ENCODE assay signal across 8 mouse cellular contexts in genomic region chr2:117342090-117342546, GRCm38 (mm10). TPM values are rescaled to one million over a fixed set of nuclear protein-coding genes. Genes with fewer than 3 reads are reported as not detected.
DNase-seq lines count a peak whose midpoint lies in the region; ATAC-seq and TF ChIP-seq lines count a peak whose summit lies in the region.

No protein-coding gene starts in this region.

- H3K4me2 ChIP-seq in embryonic facial prominence, embryonic 13.5 days: peak overlapping the region; percentile 97
- H3K4me2 ChIP-seq in heart, embryonic 14.5 days (ENCODE audit: low read length): peak overlapping the region; percentile 93
- peak overlapping the region; percentile 59 for H3K4me2 ChIP-seq in liver, embryonic 15.5 days
- H3K4me2 ChIP-seq in neural tube, embryonic 11.5 days (ENCODE audit: low read depth): peak overlapping the region; percentile 94
- peak overlapping the region; percentile 90 for H3K4me2 ChIP-seq in stomach, embryonic 15.5 days

- no peak for TF ChIP-seq POLR2A in cerebellum, adult 2 months (IDR thresholded peaks at IDR 0.05; ENCODE audit: borderline replicate concordance, insufficient read depth, low read length)

- peak; percentile 60; the same call in 1 of the 2 replicates for ATAC-seq in embryonic facial prominence, embryonic 13.5 days (ENCODE audit: insufficient number of reproducible peaks, insufficient read depth, low FRiP score, low TSS enrichment, low read depth)
- ATAC-seq in heart, embryonic 14.5 days (ENCODE audit: insufficient number of reproducible peaks, insufficient read depth, low FRiP score, low read depth): no peak
- 0 out of 2 replicates have a peak, but pooled peaks have one; percentile 9 for ATAC-seq in liver, embryonic 15.5 days (ENCODE audit: insufficient read depth)
- ATAC-seq in neural tube, embryonic 11.5 days (ENCODE audit: insufficient read depth, low FRiP score, low TSS enrichment): peak; percentile 63
- no peak for ATAC-seq in stomach, embryonic 15.5 days (ENCODE audit: insufficient read depth, low FRiP score, low read depth)

- no peaks in the 10 kb centered on the region for H3K9me3 ChIP-seq in embryonic facial prominence, embryonic 13.5 days
- no peaks in the 10 kb centered on the region for H3K9me3 ChIP-seq in heart, embryonic 14.5 days (ENCODE audit: control insufficient read depth, low read length)
- H3K9me3 ChIP-seq in liver, embryonic 15.5 days (replicated peaks): no peaks in the 10 kb centered on the region
- H3K9me3 ChIP-seq in neural tube, embryonic 11.5 days (ENCODE audit: control insufficient read depth, low read length): no peaks in the 10 kb centered on the region
- H3K9me3 ChIP-seq in stomach, embryonic 15.5 days: no peaks in the 10 kb centered on the region

- H3K36me3 ChIP-seq in embryonic facial prominence, embryonic 13.5 days: no peaks in the 10 kb centered on the region
- H3K36me3 ChIP-seq in heart, embryonic 14.5 days (ENCODE audit: control insufficient read depth, insufficient read depth, low read length): no peaks in the 10 kb centered on the region
- no peaks in the 10 kb centered on the region for H3K36me3 ChIP-seq in liver, embryonic 15.5 days (replicated peaks)
- H3K36me3 ChIP-seq in neural tube, embryonic 11.5 days (ENCODE audit: control insufficient read depth, insufficient read depth, low read length): no peaks in the 10 kb centered on the region
- no peaks in the 10 kb centered on the region for H3K36me3 ChIP-seq in stomach, embryonic 15.5 days

- H3K4me3 ChIP-seq in cerebellum, adult 2 months (replicated peaks; ENCODE audit: insufficient read depth, low read depth, low read length): peak overlapping the region; percentile 52
- peak overlapping the region; percentile 60 for H3K4me3 ChIP-seq in embryonic facial prominence, embryonic 13.5 days
- H3K4me3 ChIP-seq in heart, embryonic 14.5 days (ENCODE audit: control insufficient read depth in 1 of 2, insufficient read depth in 1 of 2, low read depth in 1 of 2, low read length in 2 of 2): peak overlapping the region; percentile 49 to 51
- peak overlapping the region; percentile 38 for H3K4me3 ChIP-seq in liver, embryonic 15.5 days (replicated peaks)
- peak overlapping the region; percentile 57 for H3K4me3 ChIP-seq in neural tube, embryonic 11.5 days (ENCODE audit: low read depth, low read length)
- peak overlapping the region; percentile 46 for H3K4me3 ChIP-seq in stomach, embryonic 15.5 days (replicated peaks)

- 1% methylated on average over 19 of the region's 19 CpGs for WGBS in cerebellum, adult 2 months
- under 1% methylated on average over 19 of the region's 19 CpGs for WGBS in embryonic facial prominence, embryonic 13.5 days
- under 1% methylated on average over 19 of the region's 19 CpGs for WGBS in heart, embryonic 14.5 days
- WGBS in liver, embryonic 15.5 days (ENCODE audit: insufficient replicate concordance): 1% methylated on average over 19 of the region's 19 CpGs
- 0% methylated on average over 19 of the region's 19 CpGs for WGBS in neural tube, embryonic 11.5 days
- WGBS in stomach, embryonic 15.5 days: under 1% methylated on average over 19 of the region's 19 CpGs

- peak overlapping the region; percentile 71 for H3K9ac ChIP-seq in embryonic facial prominence, embryonic 13.5 days
- H3K9ac ChIP-seq in heart, embryonic 14.5 days (ENCODE audit: low read length): peak overlapping the region; percentile 42; the same call in 1 of the 2 replicates
- H3K9ac ChIP-seq in liver, embryonic 15.5 days: no peak overlapping the region
- H3K9ac ChIP-seq in neural tube, embryonic 11.5 days (ENCODE audit: low read length): peak overlapping the region; percentile 47
- 0 out of 2 replicates have a peak overlapping the region, but pooled peaks have one; percentile 10 for H3K9ac ChIP-seq in stomach, embryonic 15.5 days

- no peaks in the 10 kb centered on the region for H3K4me1 ChIP-seq in cerebellum, adult 2 months (ENCODE audit: control insufficient read depth, insufficient read depth, low read length)
- H3K4me1 ChIP-seq in embryonic facial prominence, embryonic 13.5 days: peaks cover 17% of the 10 kb centered on the region
- H3K4me1 ChIP-seq in heart, embryonic 14.5 days (ENCODE audit: control insufficient read depth in 2 of 2, insufficient read depth in 2 of 2, low read length in 2 of 2): peaks cover 3 to 5% of the 10 kb centered on the region in 2 experiments; a peak in 1 of 4 replicates
- peaks cover 8% of the 10 kb centered on the region; the same call in 1 of the 2 replicates for H3K4me1 ChIP-seq in liver, embryonic 15.5 days (replicated peaks)
- no peaks in the 10 kb centered on the region for H3K4me1 ChIP-seq in neural tube, embryonic 11.5 days (ENCODE audit: control insufficient read depth, insufficient read depth, low read length)
- peaks cover 12% of the 10 kb centered on the region; the same call in 1 of the 2 replicates for H3K4me1 ChIP-seq in stomach, embryonic 15.5 days

- TF ChIP-seq CTCF in cerebellum, adult 2 months (IDR thresholded peaks at IDR 0.05; ENCODE audit: borderline replicate concordance, insufficient read depth, low read depth, low read length): peak; percentile 47; the same call in 1 of the 2 replicates

- no peak overlapping the region for H3K27ac ChIP-seq in cerebellum, adult 2 months (ENCODE audit: insufficient read depth, low read length)
- no peak overlapping the region for H3K27ac ChIP-seq in embryonic facial prominence, embryonic 13.5 days
- H3K27ac ChIP-seq in heart, embryonic 14.5 days (replicated peaks in 1 of 2; ENCODE audit: control insufficient read depth in 1 of 2, insufficient read depth in 1 of 2, low read depth in 2 of 2, low read length in 2 of 2): no peak overlapping the region
- no peak overlapping the region for H3K27ac ChIP-seq in liver, embryonic 15.5 days (replicated peaks)
- no peak overlapping the region for H3K27ac ChIP-seq in neural tube, embryonic 11.5 days (ENCODE audit: low read depth, low read length)
- no peak overlapping the region for H3K27ac ChIP-seq in stomach, embryonic 15.5 days

- peak; percentile 33 to 48 for DNase-seq in cerebellum, adult 2 months
- no peak for DNase-seq in cerebellum, adult 11 months
- DNase-seq in kidney, postnatal 10 days: peak; percentile 77
- peak; percentile 81 for DNase-seq in neural tube, embryonic 11.5 days (ENCODE audit: low spot score)

- no peaks in the 10 kb centered on the region for H3K27me3 ChIP-seq in cerebellum, adult 2 months (ENCODE audit: control insufficient read depth, insufficient read depth, low read length)
- peaks cover 47% of the 10 kb centered on the region for H3K27me3 ChIP-seq in embryonic facial prominence, embryonic 13.5 days
- H3K27me3 ChIP-seq in heart, embryonic 14.5 days (ENCODE audit: control insufficient read depth, insufficient read depth, low read length): peaks cover 28% of the 10 kb centered on the region
- H3K27me3 ChIP-seq in liver, embryonic 15.5 days: peaks cover 30% of the 10 kb centered on the region
- peaks cover 17% of the 10 kb centered on the region for H3K27me3 ChIP-seq in neural tube, embryonic 11.5 days (ENCODE audit: control insufficient read depth, insufficient read depth, low read length)
- peaks cover 17% of the 10 kb centered on the region; the same call in 1 of the 2 replicates for H3K27me3 ChIP-seq in stomach, embryonic 15.5 days (replicated peaks)

RNA-seq across cellular contexts. Expression of gene Rasgrp1, which starts 0.7 kb away (rescaled TPM):
- 19.1 and 21.1 TPM in 2 replicates for polyA plus RNA-seq in cerebellum, adult 2 months (2012; rRNA removed)
- polyA plus RNA-seq in embryonic facial prominence, embryonic 13.5 days (2015; fragmentation: Nextera tagmentation; extraction: Ambion mirVana): 1.1 and 1.2 TPM in 2 replicates
- polyA plus RNA-seq in heart, embryonic 14.5 days (2014; fragmentation: Nextera tagmentation; extraction: Ambion mirVana): 0.16 and 0.18 TPM in 2 replicates
- polyA plus RNA-seq in liver, embryonic 15.5 days (2015; fragmentation: Nextera tagmentation; extraction: Ambion mirVana): 0.78 and 0.79 TPM in 2 replicates
- 0.17 and 0.38 TPM in 2 replicates for polyA plus RNA-seq in neural tube, embryonic 11.5 days (2014; fragmentation: Nextera tagmentation; extraction: Ambion mirVana)
- 1.3 and 1.5 TPM in 2 replicates for polyA plus RNA-seq in stomach, embryonic 15.5 days (2015; fragmentation: Nextera tagmentation; extraction: Ambion mirVana)

Comparison
In these comparisons a context has a peak if more than half of its experiments do, and no peak if none do; other contexts are left out.
1. ATAC-seq: peak in embryonic facial prominence, embryonic 13.5 days (single experiment), liver, embryonic 15.5 days (single experiment) and neural tube, embryonic 11.5 days (single experiment); none in heart, embryonic 14.5 days (single experiment) and stomach, embryonic 15.5 days (single experiment).
2. Peak in every context shown above with its lines, with median percentiles within 50 percentile points of each other: H3K4me3 ChIP-seq and H3K4me2 ChIP-seq.